Mouse (Mus musculus): ENCODE results near the gene Olfr156. TPM values are rescaled to one million over a fixed set of nuclear protein-coding genes. Genes with fewer than 3 reads are reported as not detected.
"Not testable (repeated sequence)": the region's sequence is repeated elsewhere in the genome, so short reads cannot be mapped to it uniquely, and the experiment has no call there.

The Olfr156 gene
- polyA plus RNA-seq, 1 experiment from 2014 or later = not detected

DNA sequence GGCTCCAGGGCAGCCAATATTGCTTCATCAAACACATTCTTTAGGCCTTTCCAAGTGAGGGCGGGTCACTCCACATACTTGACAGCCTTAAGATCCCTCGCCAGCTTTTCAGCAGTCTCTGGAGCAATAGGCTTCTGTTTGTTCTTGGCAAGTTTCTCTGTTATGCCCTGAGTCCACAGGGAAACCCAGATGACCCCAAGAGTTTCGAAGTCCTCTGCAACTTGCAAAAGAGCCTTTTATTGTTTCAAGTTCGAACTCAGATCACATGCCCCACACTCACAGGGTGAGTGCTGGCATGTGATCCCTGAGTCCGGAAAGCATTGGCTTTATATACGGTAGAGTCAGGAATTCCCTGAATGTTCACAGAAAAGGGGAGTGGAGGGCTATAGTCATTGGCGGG is 24.8 kb downstream of the Olfr156 start:
- ATAC-seq (ENCODE audit: insufficient read depth) = no peak
- H3K4me3 ChIP-seq (ENCODE audit: low read depth, low read length) = no peak overlapping the region
- no peak for DNase-seq
- H3K27me3 ChIP-seq (ENCODE audit: insufficient read depth, low read length) = no peaks in the 10 kb centered on the region
- H3K9ac ChIP-seq = no peak overlapping the region
- peaks cover 2% of the 10 kb centered on the region; the same call in 1 of the 2 replicates for H3K9me3 ChIP-seq (ENCODE audit: low read depth, low read length)
- no peak overlapping the region for H3K4me2 ChIP-seq
- H3K36me3 ChIP-seq (ENCODE audit: insufficient read depth) = no peaks in the 10 kb centered on the region
- no peak for TF ChIP-seq CTCF (IDR thresholded peaks at IDR 0.05; ENCODE audit: low read depth)
- WGBS = 58% methylated on average over 7 of the region's 7 CpGs
- no peaks in the 10 kb centered on the region for H3K4me1 ChIP-seq (ENCODE audit: insufficient read depth)
- no peak overlapping the region for H3K27ac ChIP-seq (ENCODE audit: low read depth)

DNA sequence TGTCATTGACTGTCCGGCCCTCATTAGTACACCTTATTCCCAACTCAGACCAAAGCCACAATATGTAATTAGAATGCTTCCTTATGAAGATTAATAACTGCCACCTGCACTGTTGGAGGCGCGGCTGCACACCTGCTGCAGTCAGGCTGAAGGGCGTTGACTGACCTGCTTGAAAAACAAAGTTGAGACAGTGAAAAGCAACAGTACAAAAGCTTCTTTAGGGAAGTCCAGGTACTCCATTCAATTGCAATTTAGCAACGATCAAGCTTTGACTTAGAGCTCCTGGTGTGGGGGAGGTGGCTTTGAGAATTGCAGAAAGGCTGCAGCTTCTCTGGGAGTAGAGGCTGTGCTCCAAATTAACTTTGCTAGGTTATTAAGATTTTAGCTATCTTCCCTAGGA is 27.9 kb downstream of the Olfr156 start:
- WGBS = 84% methylated on average over 5 of the region's 5 CpGs
- not testable (repeated sequence) for H3K4me3 ChIP-seq (ENCODE audit: low read depth, low read length); DNase-seq; H3K36me3 ChIP-seq (ENCODE audit: insufficient read depth); H3K4me2 ChIP-seq; ATAC-seq (ENCODE audit: insufficient read depth); H3K27ac ChIP-seq (ENCODE audit: low read depth); H3K4me1 ChIP-seq (ENCODE audit: insufficient read depth); H3K9ac ChIP-seq; H3K27me3 ChIP-seq (ENCODE audit: insufficient read depth, low read length); H3K9me3 ChIP-seq (ENCODE audit: low read depth, low read length)

DNA sequence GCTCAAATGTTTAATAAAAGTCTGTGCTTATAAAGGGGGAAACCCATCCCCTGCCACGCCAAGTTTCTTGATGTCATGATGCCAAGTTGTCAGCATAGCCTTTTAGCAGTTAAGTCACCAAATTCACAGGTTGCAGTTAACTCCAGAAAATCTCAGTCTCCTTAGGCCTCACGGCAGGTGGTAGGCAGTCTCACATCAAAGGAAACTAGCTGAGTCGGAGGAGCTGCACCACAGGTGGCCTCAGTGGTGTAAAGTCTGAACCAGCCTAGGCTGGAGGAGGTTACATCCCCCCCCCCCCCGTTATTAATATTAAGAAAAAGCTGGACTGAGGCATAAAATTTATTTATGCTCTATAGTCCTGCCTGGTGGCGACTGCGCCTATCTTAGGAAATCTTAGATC is 28.4 kb downstream of the Olfr156 start:
- ATAC-seq (ENCODE audit: insufficient read depth) = no peak
- no peaks in the 10 kb centered on the region for H3K36me3 ChIP-seq (ENCODE audit: insufficient read depth)
- no peaks in the 10 kb centered on the region for H3K27me3 ChIP-seq (ENCODE audit: insufficient read depth, low read length)
- H3K9me3 ChIP-seq (ENCODE audit: low read depth, low read length) = no peaks in the 10 kb centered on the region
- H3K4me2 ChIP-seq = no peak overlapping the region
- no peak overlapping the region for H3K27ac ChIP-seq (ENCODE audit: low read depth)
- H3K9ac ChIP-seq = no peak overlapping the region
- no peaks in the 10 kb centered on the region for H3K4me1 ChIP-seq (ENCODE audit: insufficient read depth)
- DNase-seq = no peak
- TF ChIP-seq CTCF (IDR thresholded peaks at IDR 0.05; ENCODE audit: low read depth) = no peak
- WGBS = 72% methylated on average over 6 of the region's 6 CpGs
- H3K4me3 ChIP-seq (ENCODE audit: low read depth, low read length) = no peak overlapping the region

DNA sequence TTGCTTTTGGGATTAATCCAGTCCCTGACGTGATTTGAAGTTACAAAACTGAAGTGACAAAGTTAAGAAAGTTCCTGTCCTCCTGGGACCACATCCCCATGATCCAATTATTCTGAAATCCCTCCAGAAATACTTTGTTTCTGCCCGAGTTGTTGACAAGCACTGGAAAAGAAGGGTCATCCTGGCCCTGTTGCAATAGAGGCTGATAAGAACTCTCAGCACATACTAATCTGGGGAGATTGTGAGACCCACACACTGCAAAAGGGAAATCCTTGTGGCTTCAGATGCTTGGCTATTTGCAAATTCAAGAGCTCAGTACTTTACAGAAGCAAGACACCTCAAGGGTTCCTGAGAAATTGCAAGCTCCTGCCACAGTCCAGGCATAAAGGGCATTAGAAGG is 51.4 kb downstream of the Olfr156 start:
- Histone ChIP-seq H3K27ac (ENCODE audit: low read depth) (no peak overlapping the region), H3K9ac (no peak overlapping the region), H3K9me3 (ENCODE audit: low read depth, low read length) (no peaks in the 10 kb centered on the region), H3K4me2 (no peak overlapping the region), H3K4me1 (ENCODE audit: insufficient read depth) (no peaks in the 10 kb centered on the region), H3K27me3 (ENCODE audit: insufficient read depth, low read length) (no peaks in the 10 kb centered on the region), H3K36me3 (ENCODE audit: insufficient read depth) (no peaks in the 10 kb centered on the region), H3K4me3 (ENCODE audit: low read depth, low read length) (no peak overlapping the region)
- no peak for TF ChIP-seq CTCF (IDR thresholded peaks at IDR 0.05; ENCODE audit: low read depth)
- DNase-seq (no peak), ATAC-seq (ENCODE audit: insufficient read depth) (no peak)
- WGBS = 31% methylated on average over 2 of the region's 2 CpGs

DNA sequence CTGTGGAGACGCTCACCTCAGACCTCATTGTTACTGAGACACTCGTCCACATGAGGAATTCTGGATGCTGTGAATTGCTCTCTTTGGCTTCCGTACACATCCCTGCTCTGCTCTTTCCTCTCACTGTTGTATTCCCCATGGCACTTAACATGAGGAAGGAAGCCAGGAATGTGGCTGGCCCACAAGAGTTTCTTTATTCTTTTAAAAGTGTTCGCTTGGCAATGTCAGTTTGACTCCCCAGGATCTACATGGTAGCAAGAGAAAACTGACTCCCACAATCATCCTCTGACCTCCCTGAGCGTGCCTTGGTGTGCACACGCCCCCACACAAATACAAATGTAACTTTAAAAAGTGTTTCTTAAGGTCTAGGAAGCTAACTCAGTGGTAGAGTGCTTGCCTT is 52.1 kb downstream of the Olfr156 start:
- H3K36me3 ChIP-seq (ENCODE audit: insufficient read depth) = no peaks in the 10 kb centered on the region
- TF ChIP-seq CTCF (IDR thresholded peaks at IDR 0.05; ENCODE audit: low read depth) = no peak
- ATAC-seq (ENCODE audit: insufficient read depth) (no peak), DNase-seq (peak; percentile 15)
- no peaks in the 10 kb centered on the region for H3K9me3 ChIP-seq (ENCODE audit: low read depth, low read length)
- no peaks in the 10 kb centered on the region for H3K27me3 ChIP-seq (ENCODE audit: insufficient read depth, low read length)
- no peaks in the 10 kb centered on the region for H3K4me1 ChIP-seq (ENCODE audit: insufficient read depth)
- no peak overlapping the region for H3K27ac ChIP-seq (ENCODE audit: low read depth)
- H3K4me3 ChIP-seq (ENCODE audit: low read depth, low read length) = no peak overlapping the region
- H3K4me2 ChIP-seq = no peak overlapping the region
- H3K9ac ChIP-seq = no peak overlapping the region
- 43% methylated on average over 6 of the region's 6 CpGs for WGBS

DNA sequence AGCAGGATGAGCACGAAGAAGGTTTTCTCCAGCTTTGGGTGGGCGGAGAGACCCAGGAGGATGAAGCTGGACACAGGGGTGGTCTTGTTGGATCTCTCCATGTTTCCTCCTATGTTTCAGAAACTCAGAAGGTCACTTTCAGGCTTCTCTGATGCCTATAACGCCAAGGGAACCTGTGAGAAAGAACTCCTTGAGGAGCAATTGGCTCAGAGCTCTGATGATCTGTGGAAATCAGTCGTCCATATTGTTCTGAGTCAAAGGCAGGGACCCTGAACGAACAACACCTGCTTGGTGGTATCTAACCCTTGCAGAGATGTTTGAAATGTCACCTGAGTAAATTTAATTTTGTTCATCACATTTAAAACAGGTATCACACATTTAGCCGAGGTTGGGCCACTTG is 52.8 kb downstream of the Olfr156 start, which contains the start of gene Olfr159:
TSS of gene Olfr159 (minus strand) at position 101 of the 400 bp plus-strand sequence.
- DNase-seq (no peak), ATAC-seq (ENCODE audit: insufficient read depth) (no peak)
- no peak within 1 kb of the TSS for H3K27ac ChIP-seq (ENCODE audit: low read depth)
- H3K36me3 ChIP-seq (ENCODE audit: insufficient read depth) = no peaks in the 10 kb centered on the region
- no peaks in the 10 kb centered on the region for H3K27me3 ChIP-seq (ENCODE audit: insufficient read depth, low read length)
- no peaks in the 10 kb centered on the region for H3K9me3 ChIP-seq (ENCODE audit: low read depth, low read length)
- TF ChIP-seq CTCF (IDR thresholded peaks at IDR 0.05; ENCODE audit: low read depth) = no peak
- H3K9ac ChIP-seq = no peak within 1 kb of the TSS
- WGBS = 76% methylated on average over 6 of the region's 6 CpGs
- no peaks in the 10 kb centered on the region for H3K4me1 ChIP-seq (ENCODE audit: insufficient read depth)
- H3K4me2 ChIP-seq = no peak within 1 kb of the TSS
- no peak within 1 kb of the TSS for H3K4me3 ChIP-seq (ENCODE audit: low read depth, low read length)

Other genes with a start within 250 kb of the Olfr156 start
- gene Rgp1, start 245.2 kb downstream of the Olfr156 start, polyA plus RNA-seq (2014; fragmentation: Nextera tagmentation; extraction: Ambion mirVana) = 28.2 and 31.9 TPM in 2 replicates
- gene Gba2, start 245.0 kb downstream of the Olfr156 start, polyA plus RNA-seq (2014; fragmentation: Nextera tagmentation; extraction: Ambion mirVana) = 18.6 and 19.3 TPM in 2 replicates
- not detected in 2 replicates for gene Msmp, start 239.4 kb downstream of the Olfr156 start, polyA plus RNA-seq (2014; fragmentation: Nextera tagmentation; extraction: Ambion mirVana)
- 11.2 and 13.7 TPM in 2 replicates for gene Npr2, start 192.0 kb downstream of the Olfr156 start, polyA plus RNA-seq (2014; fragmentation: Nextera tagmentation; extraction: Ambion mirVana)
- 0.68 and 1.6 TPM in 2 replicates for gene Spag8, start 170.3 kb downstream of the Olfr156 start, polyA plus RNA-seq (2014; fragmentation: Nextera tagmentation; extraction: Ambion mirVana)
- gene Hint2, start 167.4 kb downstream of the Olfr156 start, polyA plus RNA-seq (2014; fragmentation: Nextera tagmentation; extraction: Ambion mirVana) = 84.0 and 97.7 TPM in 2 replicates
- gene Tmem8b, start 154.9 kb downstream of the Olfr156 start, polyA plus RNA-seq (2014; fragmentation: Nextera tagmentation; extraction: Ambion mirVana) = 2.8 and 3.5 TPM in 2 replicates
- gene Fam221b, start 154.8 kb downstream of the Olfr156 start, polyA plus RNA-seq (2014; fragmentation: Nextera tagmentation; extraction: Ambion mirVana) = 3.2 and 3.4 TPM in 2 replicates
- gene Olfr70, start 123.1 kb downstream of the Olfr156 start, polyA plus RNA-seq (2014; fragmentation: Nextera tagmentation; extraction: Ambion mirVana) = not detected in 2 replicates
- gene Olfr71, start 113.6 kb downstream of the Olfr156 start, polyA plus RNA-seq (2014; fragmentation: Nextera tagmentation; extraction: Ambion mirVana) = not detected in 2 replicates
- gene Hrct1, start 96.7 kb downstream of the Olfr156 start, polyA plus RNA-seq (2014; fragmentation: Nextera tagmentation; extraction: Ambion mirVana) = 0.58 and 0.93 TPM in 2 replicates
- gene Spaar, start 93.9 kb downstream of the Olfr156 start, polyA plus RNA-seq (2014; fragmentation: Nextera tagmentation; extraction: Ambion mirVana) = 0.28 and 0.38 TPM in 2 replicates
- gene Olfr159, start 52.9 kb downstream of the Olfr156 start, polyA plus RNA-seq (2014; fragmentation: Nextera tagmentation; extraction: Ambion mirVana) = not detected in 2 replicates
- not detected in 2 replicates for gene Olfr157, start 16.3 kb upstream of the Olfr156 start, polyA plus RNA-seq (2014; fragmentation: Nextera tagmentation; extraction: Ambion mirVana)
- gene Olfr155, start 27.7 kb upstream of the Olfr156 start, polyA plus RNA-seq (2014; fragmentation: Nextera tagmentation; extraction: Ambion mirVana) = not detected in 2 replicates
- gene Reck, start 51.6 kb upstream of the Olfr156 start, polyA plus RNA-seq (2014; fragmentation: Nextera tagmentation; extraction: Ambion mirVana) = 27.9 and 29.5 TPM in 2 replicates
- gene Glipr2, start 133.5 kb upstream of the Olfr156 start, polyA plus RNA-seq (2014; fragmentation: Nextera tagmentation; extraction: Ambion mirVana) = 77.4 and 82.8 TPM in 2 replicates
- not detected in 2 replicates for gene Ccin, start 159.6 kb upstream of the Olfr156 start, polyA plus RNA-seq (2014; fragmentation: Nextera tagmentation; extraction: Ambion mirVana)
- gene Clta, start 180.6 kb upstream of the Olfr156 start, polyA plus RNA-seq (2014; fragmentation: Nextera tagmentation; extraction: Ambion mirVana) = 227 and 237 TPM in 2 replicates

All from lung, embryonic 14.5 days (tissue).